Mouse (Mus musculus): ENCODE results near the gene Lima1. TPM values are rescaled to one million over a fixed set of nuclear protein-coding genes. Genes with fewer than 3 reads are reported as not detected.
"Not testable (repeated sequence)": the region's sequence is repeated elsewhere in the genome, so short reads cannot be mapped to it uniquely, and the experiment has no call there.

Lima1 gene
- polyA plus RNA-seq, 1 experiment from 2014 or later, result 41.1 TPM

DNA sequence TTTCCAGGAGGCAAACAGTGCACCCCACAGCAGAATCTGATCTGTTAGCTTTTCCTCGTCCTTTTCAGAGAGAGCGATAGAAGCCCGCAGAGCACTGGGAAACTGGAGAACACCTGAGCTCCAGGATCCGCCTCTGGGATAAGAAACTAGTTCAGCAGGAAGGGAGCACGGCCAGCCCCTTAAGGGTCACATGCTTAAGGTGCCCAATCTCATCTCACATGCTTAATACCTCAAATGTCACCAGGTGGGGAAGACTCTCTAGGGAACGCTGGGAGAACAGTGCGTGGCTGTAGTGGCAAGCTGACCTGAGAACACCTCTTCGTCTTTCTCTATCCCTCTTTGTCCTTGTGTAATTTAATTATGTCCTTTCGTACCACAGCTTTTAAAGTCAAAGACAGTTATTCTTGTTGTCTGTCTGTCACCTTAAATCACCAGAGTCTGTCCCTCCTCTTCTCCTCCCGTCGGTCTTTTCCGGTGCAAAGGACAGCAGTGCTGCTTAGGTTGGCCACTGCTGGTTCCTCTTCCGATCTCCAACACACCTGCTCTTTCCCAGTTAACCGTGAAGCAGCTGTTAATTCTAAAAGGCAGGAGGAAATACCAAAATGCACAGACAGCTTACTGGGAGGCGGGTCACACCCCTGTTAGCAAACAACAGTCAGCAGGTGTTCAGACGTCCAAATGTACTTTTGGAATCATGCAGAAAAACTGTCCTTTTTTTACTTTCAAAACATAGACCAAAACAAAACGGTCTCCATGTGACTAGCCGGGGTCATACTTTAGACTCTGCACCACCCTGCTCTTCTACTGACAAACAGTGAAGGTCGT is 15.4 kb upstream of the Lima1 start:
- TF ChIP-seq CTCF (IDR thresholded peaks at IDR 0.05; ENCODE audit: low read depth), result no peak
- DNase-seq (peak; percentile 62), ATAC-seq (ENCODE audit: insufficient read depth) (peak; percentile 56)
- WGBS, result 32% methylated on average over 19 of the region's 19 CpGs
- peak overlapping the region; percentile 43 for H3K4me2 ChIP-seq
- no peaks in the 10 kb centered on the region for H3K36me3 ChIP-seq (ENCODE audit: insufficient read depth)
- H3K27ac ChIP-seq (ENCODE audit: low read depth), result no peak overlapping the region
- H3K9me3 ChIP-seq (ENCODE audit: low read depth, low read length), result no peaks in the 10 kb centered on the region
- H3K4me1 ChIP-seq (ENCODE audit: insufficient read depth), result no peaks in the 10 kb centered on the region
- H3K4me3 ChIP-seq (ENCODE audit: low read depth, low read length), result no peak overlapping the region
- H3K27me3 ChIP-seq (ENCODE audit: insufficient read depth, low read length), result 0 out of 2 replicates have a peak, but pooled peaks cover 3% of the 10 kb centered on the region
- no peak overlapping the region for H3K9ac ChIP-seq

DNA sequence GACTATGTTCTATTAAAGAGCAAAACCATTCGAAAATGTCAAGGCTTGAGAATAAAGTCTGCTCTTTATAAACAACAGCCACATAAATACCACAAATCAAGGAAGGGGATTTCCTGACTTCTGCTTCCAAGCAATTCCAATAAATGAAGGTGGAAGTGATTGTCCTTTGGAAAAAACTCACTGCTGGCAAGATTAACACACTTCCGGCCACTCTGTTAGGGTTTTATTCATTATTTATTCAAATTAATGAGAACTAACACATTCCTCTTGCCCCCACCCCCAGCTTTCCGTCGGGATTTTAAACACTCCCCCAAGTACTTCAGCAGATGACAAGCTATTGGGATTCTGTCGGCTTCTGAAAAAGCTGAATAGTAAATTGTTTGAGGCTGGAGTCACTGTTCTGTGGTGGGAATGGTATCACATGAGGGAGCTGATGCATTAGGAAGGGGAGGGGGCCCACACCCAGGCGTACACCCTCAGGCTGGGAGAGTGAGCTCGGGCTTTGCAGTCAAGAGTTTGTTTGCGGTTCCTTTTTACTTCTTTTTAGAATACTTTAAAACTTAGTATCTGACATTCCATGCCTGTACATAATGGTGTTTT is 14.1 kb upstream of the Lima1 start:
- ATAC-seq (ENCODE audit: insufficient read depth), result no peak
- H3K9me3 ChIP-seq (ENCODE audit: low read depth, low read length), result no peaks in the 10 kb centered on the region
- 0 out of 2 replicates have a peak, but pooled peaks cover 3% of the 10 kb centered on the region for H3K27me3 ChIP-seq (ENCODE audit: insufficient read depth, low read length)
- WGBS, result 34% methylated on average over 8 of the region's 8 CpGs
- H3K27ac ChIP-seq (ENCODE audit: low read depth), result no peak overlapping the region
- H3K4me2 ChIP-seq, result no peak overlapping the region
- no peak overlapping the region for H3K9ac ChIP-seq
- no peak overlapping the region for H3K4me3 ChIP-seq (ENCODE audit: low read depth, low read length)
- H3K4me1 ChIP-seq (ENCODE audit: insufficient read depth), result no peaks in the 10 kb centered on the region
- peak; percentile 54 for DNase-seq
- TF ChIP-seq CTCF (IDR thresholded peaks at IDR 0.05; ENCODE audit: low read depth), result no peak
- no peaks in the 10 kb centered on the region for H3K36me3 ChIP-seq (ENCODE audit: insufficient read depth)

DNA sequence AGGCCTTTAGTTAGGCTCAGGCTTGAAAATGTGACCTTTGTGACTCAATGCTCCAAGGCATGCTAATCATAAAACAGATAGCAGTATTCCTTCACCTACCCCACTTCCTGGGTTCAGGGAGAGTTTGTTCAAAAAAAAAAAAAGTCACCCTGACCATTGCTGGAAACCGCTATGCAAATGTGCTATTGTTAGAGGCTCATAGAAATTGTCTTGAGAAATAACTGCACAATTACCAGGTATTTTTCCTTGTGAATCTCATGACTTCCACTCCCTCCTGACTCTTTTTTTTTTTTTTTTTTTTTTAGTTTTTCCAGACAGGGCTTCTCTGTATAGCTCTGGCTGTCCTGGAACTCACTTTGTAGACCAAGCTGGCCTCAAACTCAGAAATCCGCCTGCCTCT is 11.9 kb upstream of the Lima1 start:
- H3K27me3 ChIP-seq (ENCODE audit: insufficient read depth, low read length); H3K4me3 ChIP-seq (ENCODE audit: low read depth, low read length); DNase-seq; H3K9me3 ChIP-seq (ENCODE audit: low read depth, low read length); H3K4me2 ChIP-seq; H3K9ac ChIP-seq; H3K27ac ChIP-seq (ENCODE audit: low read depth); H3K4me1 ChIP-seq (ENCODE audit: insufficient read depth); ATAC-seq (ENCODE audit: insufficient read depth); H3K36me3 ChIP-seq (ENCODE audit: insufficient read depth): not testable (repeated sequence)
- WGBS, result 97% methylated on average over 2 of the region's 2 CpGs

DNA sequence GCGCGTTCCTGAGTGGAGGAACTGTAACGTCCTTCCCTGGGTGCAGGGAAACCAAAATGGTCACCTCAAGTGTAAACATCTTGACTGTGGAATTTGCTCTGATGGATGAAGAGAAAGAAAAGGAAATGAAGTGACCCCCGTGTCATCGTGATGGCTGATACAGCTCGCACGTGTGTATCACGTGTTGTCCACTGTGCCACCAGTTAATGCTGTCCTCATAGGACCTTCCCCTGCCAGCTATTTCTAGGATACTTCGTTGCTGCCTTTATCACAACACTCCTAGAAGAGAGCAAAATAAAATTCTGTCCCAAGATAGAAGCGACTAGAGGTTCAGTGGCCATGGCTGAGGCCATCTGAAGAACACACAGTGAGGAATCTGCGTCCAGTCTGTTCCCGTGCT is 8.8 kb upstream of the Lima1 start:
- ATAC-seq (ENCODE audit: insufficient read depth) (no peak), DNase-seq (no peak)
- no peaks in the 10 kb centered on the region for H3K9me3 ChIP-seq (ENCODE audit: low read depth, low read length)
- H3K4me3 ChIP-seq (ENCODE audit: low read depth, low read length), result no peak overlapping the region
- WGBS, result 49% methylated on average over 12 of the region's 12 CpGs
- H3K27me3 ChIP-seq (ENCODE audit: insufficient read depth, low read length), result no peaks in the 10 kb centered on the region
- no peak overlapping the region for H3K4me2 ChIP-seq
- H3K36me3 ChIP-seq (ENCODE audit: insufficient read depth), result no peaks in the 10 kb centered on the region
- H3K4me1 ChIP-seq (ENCODE audit: insufficient read depth), result no peaks in the 10 kb centered on the region
- TF ChIP-seq CTCF (IDR thresholded peaks at IDR 0.05; ENCODE audit: low read depth), result no peak
- no peak overlapping the region for H3K27ac ChIP-seq (ENCODE audit: low read depth)
- no peak overlapping the region for H3K9ac ChIP-seq

DNA sequence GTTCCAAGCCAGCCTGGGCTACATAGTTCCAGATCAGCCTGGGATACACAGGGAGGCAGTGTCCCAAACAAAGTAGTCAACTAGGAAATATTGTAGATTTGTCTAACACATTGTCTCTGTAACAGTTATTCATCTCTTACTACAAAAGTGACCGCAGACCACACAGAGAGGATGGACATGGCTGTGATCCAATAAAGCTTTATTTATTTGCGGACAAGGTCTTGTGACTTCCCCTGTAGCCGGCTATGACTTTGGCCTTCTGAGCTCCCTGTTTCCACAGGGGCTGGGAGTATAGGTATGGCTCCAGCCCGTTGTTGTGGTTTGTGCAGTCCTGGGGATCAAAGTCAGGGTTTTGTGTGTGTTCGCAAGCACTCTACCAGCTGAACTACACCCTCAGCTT is 3.3 kb upstream of the Lima1 start:
- WGBS, result 64% methylated on average over 5 of the region's 5 CpGs
- Histone ChIP-seq H3K9me3 (ENCODE audit: low read depth, low read length) (no peaks in the 10 kb centered on the region), H3K4me1 (ENCODE audit: insufficient read depth) (no peaks in the 10 kb centered on the region), H3K27ac (ENCODE audit: low read depth) (no peak overlapping the region), H3K4me3 (ENCODE audit: low read depth, low read length) (no peak overlapping the region), H3K9ac (no peak overlapping the region), H3K4me2 (no peak overlapping the region), H3K36me3 (ENCODE audit: insufficient read depth) (no peaks in the 10 kb centered on the region), H3K27me3 (ENCODE audit: insufficient read depth, low read length) (no peaks in the 10 kb centered on the region)
- no peak for TF ChIP-seq CTCF (IDR thresholded peaks at IDR 0.05; ENCODE audit: low read depth)
- ATAC-seq (ENCODE audit: insufficient read depth), result no peak
- peak; percentile 79 for DNase-seq

DNA sequence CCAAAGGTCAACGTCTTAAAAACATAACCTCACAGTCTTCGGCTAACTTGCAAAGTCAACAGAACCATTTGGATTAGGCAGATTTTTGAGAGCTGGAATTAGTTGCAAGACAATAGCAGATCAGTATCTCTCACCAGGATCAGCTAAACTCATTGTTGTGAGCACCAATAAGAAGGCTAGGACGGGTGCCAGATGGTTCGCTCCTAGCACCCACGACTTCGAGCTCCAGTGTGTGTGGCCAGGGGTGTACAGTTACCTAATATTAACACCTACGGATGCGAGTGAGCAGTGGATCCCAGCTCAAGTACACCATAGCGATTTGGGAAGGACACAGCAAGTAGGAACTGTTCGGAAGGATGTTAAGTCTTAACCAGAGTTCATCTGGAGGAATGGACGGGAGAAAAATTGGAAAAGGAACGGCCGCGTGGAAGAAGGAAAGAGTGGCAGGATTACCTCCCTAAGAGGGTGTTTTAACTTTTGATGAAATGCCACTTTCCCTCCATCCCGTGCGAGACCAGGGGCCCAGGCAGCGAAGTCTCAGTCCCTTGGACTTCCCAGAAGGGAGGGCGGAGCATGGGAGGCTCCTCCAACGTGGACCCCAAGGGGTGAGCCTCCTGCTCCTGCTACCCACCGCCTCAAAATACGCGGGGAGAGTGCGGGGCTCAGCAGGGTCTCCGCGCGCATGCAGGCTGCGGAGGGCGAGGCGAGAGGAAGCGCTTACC is 483 bp downstream of the Lima1 start:
- peak overlapping the region; percentile 71 for H3K4me3 ChIP-seq (ENCODE audit: low read depth, low read length)
- peak; percentile 4; the same call in 1 of the 2 replicates for ATAC-seq (ENCODE audit: insufficient read depth)
- H3K4me1 ChIP-seq (ENCODE audit: insufficient read depth), result no peaks in the 10 kb centered on the region
- no peak for TF ChIP-seq CTCF (IDR thresholded peaks at IDR 0.05; ENCODE audit: low read depth)
- no peak for DNase-seq
- WGBS, result 3% methylated on average over 30 of the region's 30 CpGs
- H3K9me3 ChIP-seq (ENCODE audit: low read depth, low read length), result no peaks in the 10 kb centered on the region
- H3K4me2 ChIP-seq, result peak overlapping the region; percentile 97
- no peaks in the 10 kb centered on the region for H3K36me3 ChIP-seq (ENCODE audit: insufficient read depth)
- peak overlapping the region; percentile 57 for H3K9ac ChIP-seq
- no peaks in the 10 kb centered on the region for H3K27me3 ChIP-seq (ENCODE audit: insufficient read depth, low read length)
- peak overlapping the region; percentile 50; the same call in 1 of the 2 replicates for H3K27ac ChIP-seq (ENCODE audit: low read depth)

DNA sequence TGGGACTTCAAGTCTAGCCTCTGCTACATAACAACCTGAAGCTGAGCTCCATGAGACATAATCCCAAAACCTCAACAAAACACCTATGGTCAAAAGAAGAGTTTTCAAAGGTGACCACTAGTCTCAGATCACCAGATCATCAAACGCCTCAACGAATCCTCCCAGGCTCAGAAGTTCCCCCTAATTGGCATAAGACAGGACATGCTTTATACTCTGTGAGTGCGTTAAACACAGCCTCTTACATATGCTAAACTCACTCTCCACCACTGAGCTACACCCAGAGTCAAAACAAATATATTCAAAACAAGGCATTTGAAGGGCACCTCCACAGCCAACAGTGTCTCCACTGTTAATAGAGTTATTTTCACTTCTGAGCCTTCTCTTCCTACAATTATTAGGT is 2.7 kb downstream of the Lima1 start:
- Histone ChIP-seq H3K36me3 (ENCODE audit: insufficient read depth) (no peaks in the 10 kb centered on the region), H3K27ac (ENCODE audit: low read depth) (no peak overlapping the region), H3K4me3 (ENCODE audit: low read depth, low read length) (no peak overlapping the region), H3K4me2 (no peak overlapping the region), H3K27me3 (ENCODE audit: insufficient read depth, low read length) (no peaks in the 10 kb centered on the region), H3K9ac (no peak overlapping the region), H3K9me3 (ENCODE audit: low read depth, low read length) (no peaks in the 10 kb centered on the region), H3K4me1 (ENCODE audit: insufficient read depth) (no peaks in the 10 kb centered on the region)
- no peak for DNase-seq
- no peak for TF ChIP-seq CTCF (IDR thresholded peaks at IDR 0.05; ENCODE audit: low read depth)
- WGBS, result 85% methylated on average over 3 of the region's 3 CpGs
- no peak for ATAC-seq (ENCODE audit: insufficient read depth)
